Mouse (Mus musculus) liver, adult 2 months (tissue): ENCODE measurements around the gene Olfr683. TPM values are rescaled to one million over a fixed set of nuclear protein-coding genes. Genes with fewer than 3 reads are reported as not detected.

Source experiments
- polyA plus RNA-seq: library from polyadenylated mRNA; depleted of rRNA; stranded (reverse); fragments of >200 nt; gene quantifications from 2 replicates; pipeline ENCODE4 v1.2.3, GENCODE M21; 2012; rRNA removed
- total RNA-seq: library from RNA; depleted of rRNA; stranded (reverse); fragments of >200 nt; gene quantifications from 2 replicates; pipeline ENCODE4 v1.2.3, GENCODE M21; 2014; rRNA removed

The Olfr683 gene
- total and polyA plus RNA-seq, 2 experiments: not detected

Other genes starting within 250 kb of the Olfr683 start
- gene Olfr667, start 225.5 kb downstream of the Olfr683 start, total RNA-seq: not detected in 2 replicates
- not detected in 2 replicates for gene Olfr667, start 225.5 kb downstream of the Olfr683 start, polyA plus RNA-seq
- gene Olfr668, start 219.0 kb downstream of the Olfr683 start, total RNA-seq: not detected in 2 replicates
- not detected in 2 replicates for gene Olfr668, start 219.0 kb downstream of the Olfr683 start, polyA plus RNA-seq
- gene Olfr669, start 212.8 kb downstream of the Olfr683 start, total RNA-seq: not detected in 2 replicates
- not detected in 2 replicates for gene Olfr669, start 212.8 kb downstream of the Olfr683 start, polyA plus RNA-seq
- not detected in 2 replicates for gene Olfr670, start 184.4 kb downstream of the Olfr683 start, total RNA-seq
- gene Olfr670, start 184.4 kb downstream of the Olfr683 start, polyA plus RNA-seq: not detected in 2 replicates
- gene Olfr671, start 167.9 kb downstream of the Olfr683 start, total RNA-seq: not detected in 2 replicates
- not detected in 2 replicates for gene Olfr671, start 167.9 kb downstream of the Olfr683 start, polyA plus RNA-seq
- not detected in 2 replicates for gene Olfr672, start 145.0 kb downstream of the Olfr683 start, total RNA-seq
- gene Olfr672, start 145.0 kb downstream of the Olfr683 start, polyA plus RNA-seq: not detected in 2 replicates
- gene Olfr675, start 118.6 kb downstream of the Olfr683 start, total RNA-seq: not detected in 2 replicates
- gene Olfr675, start 118.6 kb downstream of the Olfr683 start, polyA plus RNA-seq: not detected in 2 replicates
- not detected in 2 replicates for gene Olfr676, start 114.3 kb downstream of the Olfr683 start, total RNA-seq
- gene Olfr676, start 114.3 kb downstream of the Olfr683 start, polyA plus RNA-seq: not detected in 2 replicates
- gene Olfr677, start 95.6 kb downstream of the Olfr683 start, total RNA-seq: not detected in 2 replicates
- not detected in 2 replicates for gene Olfr677, start 95.6 kb downstream of the Olfr683 start, polyA plus RNA-seq
- not detected in 2 replicates for gene Olfr678, start 82.5 kb downstream of the Olfr683 start, total RNA-seq
- not detected in 2 replicates for gene Olfr678, start 82.5 kb downstream of the Olfr683 start, polyA plus RNA-seq
- not detected in 2 replicates for gene Olfr679, start 65.8 kb downstream of the Olfr683 start, total RNA-seq
- not detected in 2 replicates for gene Olfr679, start 65.8 kb downstream of the Olfr683 start, polyA plus RNA-seq
- not detected in 2 replicates for gene Olfr680-ps1, start 54.2 kb downstream of the Olfr683 start, total RNA-seq
- not detected in 2 replicates for gene Olfr680-ps1, start 54.2 kb downstream of the Olfr683 start, polyA plus RNA-seq
- gene Olfr681, start 30.2 kb downstream of the Olfr683 start, total RNA-seq: not detected in 2 replicates
- not detected in 2 replicates for gene Olfr681, start 30.2 kb downstream of the Olfr683 start, polyA plus RNA-seq
- not detected in 2 replicates for gene Olfr684, start 16.6 kb upstream of the Olfr683 start, total RNA-seq
- not detected in 2 replicates for gene Olfr684, start 16.6 kb upstream of the Olfr683 start, polyA plus RNA-seq
- not detected in 2 replicates for gene Olfr685, start 39.0 kb upstream of the Olfr683 start, total RNA-seq
- gene Olfr685, start 39.0 kb upstream of the Olfr683 start, polyA plus RNA-seq: not detected in 2 replicates
- gene Olfr686, start 60.5 kb upstream of the Olfr683 start, total RNA-seq: not detected in 2 replicates
- gene Olfr686, start 60.5 kb upstream of the Olfr683 start, polyA plus RNA-seq: not detected in 2 replicates
- gene Olfr688, start 141.1 kb upstream of the Olfr683 start, total RNA-seq: not detected in 2 replicates
- not detected in 2 replicates for gene Olfr688, start 141.1 kb upstream of the Olfr683 start, polyA plus RNA-seq
- not detected in 2 replicates for gene Olfr689, start 164.2 kb upstream of the Olfr683 start, total RNA-seq
- gene Olfr689, start 164.2 kb upstream of the Olfr683 start, polyA plus RNA-seq: not detected in 2 replicates
- not detected in 2 replicates for gene Olfr690, start 187.1 kb upstream of the Olfr683 start, total RNA-seq
- gene Olfr690, start 187.1 kb upstream of the Olfr683 start, polyA plus RNA-seq: not detected in 2 replicates
- gene Olfr691, start 195.3 kb upstream of the Olfr683 start, total RNA-seq: not detected in 2 replicates
- not detected in 2 replicates for gene Olfr691, start 195.3 kb upstream of the Olfr683 start, polyA plus RNA-seq
- gene Olfr692, start 221.2 kb upstream of the Olfr683 start, total RNA-seq: not detected in 2 replicates
- not detected in 2 replicates for gene Olfr692, start 221.2 kb upstream of the Olfr683 start, polyA plus RNA-seq
- not detected in 2 replicates for gene Gm5901, start 228.0 kb upstream of the Olfr683 start, total RNA-seq
- gene Gm5901, start 228.0 kb upstream of the Olfr683 start, polyA plus RNA-seq: 0.07 TPM in 1 of 2 replicates, not detected in the other